Comparison of ENCODE assay signal across 9 mouse cellular contexts in the genomic region with DNA sequence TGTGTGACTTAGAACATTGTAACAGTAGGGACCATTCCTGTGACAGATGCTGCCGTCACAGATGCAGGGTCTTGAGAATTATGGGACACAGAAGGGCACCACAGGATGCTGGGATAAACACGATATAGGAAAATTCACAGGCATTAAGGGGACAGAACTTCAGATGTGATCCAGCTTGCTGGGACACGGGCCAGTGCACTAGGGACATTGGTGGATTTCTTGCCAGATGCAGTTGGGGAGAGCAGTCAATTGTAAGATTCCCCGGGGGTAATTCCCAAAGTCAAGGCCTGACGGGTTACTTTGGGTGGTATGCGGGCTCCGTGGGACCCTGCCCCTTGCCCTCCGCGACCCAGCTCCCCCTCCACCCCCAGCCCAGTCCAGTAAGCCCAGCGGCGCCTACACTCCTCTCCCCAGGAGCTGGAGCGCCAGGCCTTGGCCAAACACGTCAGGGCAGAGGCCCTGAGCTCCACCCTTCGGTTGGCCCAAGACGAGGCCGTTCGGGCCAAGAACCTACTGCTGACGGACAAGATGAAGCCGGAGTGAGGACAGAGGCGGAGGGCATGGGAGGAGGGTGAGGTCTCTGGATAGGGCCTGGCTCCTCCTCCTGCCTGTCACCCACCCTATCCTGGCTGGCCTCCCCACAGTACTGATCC. TPM values are rescaled to one million over a fixed set of nuclear protein-coding genes. Genes with fewer than 3 reads are reported as not detected.
DNase-seq lines count a peak whose midpoint lies in the region; ATAC-seq lines count a peak whose summit lies in the region.
"Had no signal": no experiment of that assay in that cellular context is flagged by ENCODE, and none has a peak within 500 bp of the region (broad histone marks: within the 10 kb centered on the region; RNA-seq: fewer than 3 reads in every experiment).

No protein-coding gene starts in this region.

- WGBS in hindbrain, embryonic 12.5 days = 70% methylated on average over 20 of the region's 20 CpGs
- WGBS in hindbrain, embryonic 14.5 days = 64% methylated on average over 19 of the region's 20 CpGs

- no peak for DNase-seq in hindbrain, embryonic 14.5 days (ENCODE audit: low spot score)
- DNase-seq in urinary bladder, adult 2 months (ENCODE audit: low spot score) = peak; percentile 34
- no peak for DNase-seq in urinary bladder, postnatal 25 days (ENCODE audit: low spot score)
- DNase-seq in heart, postnatal 4 days = peak; percentile 47
- DNase-seq in layer of hippocampus, postnatal 10 days (ENCODE audit: low spot score in 2 of 2) = no peak
- DNase-seq: thymus, postnatal 36 days had no signal

- peaks cover 33% of the 10 kb centered on the region for H3K36me3 ChIP-seq in hindbrain, embryonic 12.5 days
- H3K36me3 ChIP-seq in hindbrain, embryonic 14.5 days (replicated peaks; ENCODE audit: control insufficient read depth, insufficient read depth) = peaks cover 35% of the 10 kb centered on the region

- H3K9ac ChIP-seq in hindbrain, embryonic 12.5 days = 0 out of 2 replicates have a peak overlapping the region, but pooled peaks have one; percentile 6
- no peak overlapping the region; the same call in 1 of the 2 replicates for H3K9ac ChIP-seq in hindbrain, embryonic 14.5 days
- H3K9ac ChIP-seq: midbrain, embryonic 12.5 days had no signal

- no peak for ATAC-seq in hindbrain, embryonic 12.5 days (ENCODE audit: low FRiP score)
- ATAC-seq in hindbrain, embryonic 14.5 days (ENCODE audit: low FRiP score) = no peak
- no peak for ATAC-seq in activated CD4-positive, CD25-positive, alpha-beta regulatory T cell, adult 4 months

- H3K9me3 ChIP-seq in hindbrain, embryonic 12.5 days (replicated peaks) = no peaks in the 10 kb centered on the region
- H3K9me3 ChIP-seq in hindbrain, embryonic 14.5 days (ENCODE audit: control insufficient read depth, low read length) = no peaks in the 10 kb centered on the region
- H3K9me3 ChIP-seq: midbrain, embryonic 12.5 days had no signal

- no peak overlapping the region for H3K27ac ChIP-seq in hindbrain, embryonic 12.5 days
- H3K27ac ChIP-seq in hindbrain, embryonic 14.5 days = no peak overlapping the region
- H3K27ac ChIP-seq: midbrain, embryonic 12.5 days had no signal

- no peak overlapping the region for H3K4me3 ChIP-seq in hindbrain, embryonic 12.5 days
- no peak overlapping the region for H3K4me3 ChIP-seq in hindbrain, embryonic 14.5 days (replicated peaks; ENCODE audit: low read length)
- H3K4me3 ChIP-seq: midbrain, embryonic 12.5 days had no signal

- H3K27me3 ChIP-seq in hindbrain, embryonic 12.5 days = peaks cover 3% of the 10 kb centered on the region; the same call in 1 of the 2 replicates
- H3K27me3 ChIP-seq in hindbrain, embryonic 14.5 days (ENCODE audit: control insufficient read depth, insufficient read depth, low read length) = peaks cover 4% of the 10 kb centered on the region; the same call in 1 of the 2 replicates

- H3K4me2 ChIP-seq in hindbrain, embryonic 12.5 days (replicated peaks) = no peak overlapping the region
- H3K4me2 ChIP-seq in hindbrain, embryonic 14.5 days (replicated peaks) = no peak overlapping the region
- H3K4me2 ChIP-seq: midbrain, embryonic 12.5 days had no signal

- peaks cover 6% of the 10 kb centered on the region; the same call in 1 of the 2 replicates for H3K4me1 ChIP-seq in hindbrain, embryonic 12.5 days
- peaks cover 5% of the 10 kb centered on the region; the same call in 1 of the 2 replicates for H3K4me1 ChIP-seq in hindbrain, embryonic 14.5 days (replicated peaks; ENCODE audit: control insufficient read depth, insufficient read depth, low read length)

RNA-seq across cellular contexts. Expression of a gene that starts 14.3 kb away (rescaled TPM):
- polyA plus RNA-seq in hindbrain, embryonic 12.5 days (2016; fragmentation: Nextera tagmentation; extraction: Ambion mirVana) = not detected in 2 replicates
- polyA plus RNA-seq in hindbrain, embryonic 14.5 days (2014; fragmentation: Nextera tagmentation; extraction: Ambion mirVana) = 0.14 and 0.33 TPM in 2 replicates
- 0.03 and 0.08 TPM in 2 replicates for polyA plus RNA-seq in urinary bladder, adult 2 months (2012; rRNA removed)
- total RNA-seq in heart, postnatal 4 days (2021) = not detected
- total RNA-seq in layer of hippocampus, postnatal 10 days (2021) = under 1 TPM; 0.25 to 0.64 TPM
- polyA plus RNA-seq in activated CD4-positive, CD25-positive, alpha-beta regulatory T cell, adult 4 months (2017; shearing (Covaris generic)) = not detected

RNA-seq across cellular contexts. Expression of a gene that starts 17.3 kb away (rescaled TPM):
- 42.8 and 44.2 TPM in 2 replicates for polyA plus RNA-seq in hindbrain, embryonic 12.5 days (2016; fragmentation: Nextera tagmentation; extraction: Ambion mirVana)
- polyA plus RNA-seq in hindbrain, embryonic 14.5 days (2014; fragmentation: Nextera tagmentation; extraction: Ambion mirVana) = 53.3 and 53.8 TPM in 2 replicates
- polyA plus RNA-seq in urinary bladder, adult 2 months (2012; rRNA removed) = 26.1 and 26.8 TPM in 2 replicates
- total RNA-seq in heart, postnatal 4 days (2021) = 1 to 10 TPM; 4.4 to 5.1 TPM
- 100 to 1,000 TPM in 1 of 2 experiments, 10 to 100 TPM in 1; 99.2 to 101 TPM for total RNA-seq in layer of hippocampus, postnatal 10 days (2021)
- polyA plus RNA-seq in activated CD4-positive, CD25-positive, alpha-beta regulatory T cell, adult 4 months (2017; shearing (Covaris generic)) = under 1 TPM; 0.80 to 0.98 TPM

RNA-seq across cellular contexts. Expression of a gene that starts 28.0 kb away (rescaled TPM):
- polyA plus RNA-seq in hindbrain, embryonic 12.5 days (2016; fragmentation: Nextera tagmentation; extraction: Ambion mirVana) = 103 and 107 TPM in 2 replicates
- polyA plus RNA-seq in hindbrain, embryonic 14.5 days (2014; fragmentation: Nextera tagmentation; extraction: Ambion mirVana) = 123 and 135 TPM in 2 replicates
- polyA plus RNA-seq in urinary bladder, adult 2 months (2012; rRNA removed) = 74.2 and 77.7 TPM in 2 replicates
- 10 to 100 TPM; 96.9 to 99.4 TPM for total RNA-seq in heart, postnatal 4 days (2021)
- 100 to 1,000 TPM; 261 to 290 TPM for total RNA-seq in layer of hippocampus, postnatal 10 days (2021)
- polyA plus RNA-seq in activated CD4-positive, CD25-positive, alpha-beta regulatory T cell, adult 4 months (2017; shearing (Covaris generic)) = 1 to 10 TPM; 6.8 to 8.0 TPM

RNA-seq across cellular contexts. Expression of a gene that starts 29.1 kb away (rescaled TPM):
- polyA plus RNA-seq in hindbrain, embryonic 12.5 days (2016; fragmentation: Nextera tagmentation; extraction: Ambion mirVana) = 551 and 566 TPM in 2 replicates
- 194 and 210 TPM in 2 replicates for polyA plus RNA-seq in hindbrain, embryonic 14.5 days (2014; fragmentation: Nextera tagmentation; extraction: Ambion mirVana)
- 183 and 244 TPM in 2 replicates for polyA plus RNA-seq in urinary bladder, adult 2 months (2012; rRNA removed)
- total RNA-seq in heart, postnatal 4 days (2021) = 100 to 1,000 TPM; 306 to 324 TPM
- 100 to 1,000 TPM; 232 to 248 TPM for total RNA-seq in layer of hippocampus, postnatal 10 days (2021)
- polyA plus RNA-seq in activated CD4-positive, CD25-positive, alpha-beta regulatory T cell, adult 4 months (2017; shearing (Covaris generic)) = 100 to 1,000 TPM in 1 of 2 experiments, 10 to 100 TPM in 1; 38.0 to 103 TPM

RNA-seq across cellular contexts. Expression of a gene that starts 40.1 kb away (rescaled TPM):
- polyA plus RNA-seq in hindbrain, embryonic 12.5 days (2016; fragmentation: Nextera tagmentation; extraction: Ambion mirVana) = 62.7 and 74.3 TPM in 2 replicates
- 52.1 and 56.9 TPM in 2 replicates for polyA plus RNA-seq in hindbrain, embryonic 14.5 days (2014; fragmentation: Nextera tagmentation; extraction: Ambion mirVana)
- polyA plus RNA-seq in urinary bladder, adult 2 months (2012; rRNA removed) = 133 and 171 TPM in 2 replicates
- 10 to 100 TPM; 42.0 to 43.0 TPM for total RNA-seq in heart, postnatal 4 days (2021)
- total RNA-seq in layer of hippocampus, postnatal 10 days (2021) = 10 to 100 TPM; 38.1 to 42.5 TPM
- polyA plus RNA-seq in activated CD4-positive, CD25-positive, alpha-beta regulatory T cell, adult 4 months (2017; shearing (Covaris generic)) = 100 to 1,000 TPM in 1 of 2 experiments, 10 to 100 TPM in 1; 88.9 to 129 TPM

Comparison
In these comparisons a context has a peak if more than half of its experiments do, and no peak if none do; other contexts are left out.
1. DNase-seq: peak in urinary bladder, adult 2 months (single experiment) and heart, postnatal 4 days (single experiment); none in hindbrain, embryonic 14.5 days (single experiment), urinary bladder, postnatal 25 days (single experiment) and layer of hippocampus, postnatal 10 days (0 of 2).
2. RNA of a gene that starts 17.3 kb away (polyA plus RNA-seq): 53.3 to 53.8 TPM in hindbrain, embryonic 14.5 days, 42.8 to 44.2 TPM in hindbrain, embryonic 12.5 days and 26.1 to 26.8 TPM in urinary bladder, adult 2 months; 0.80 to 0.98 TPM in activated CD4-positive, CD25-positive, alpha-beta regulatory T cell, adult 4 months; every median in the first group is over 10 times any median in the second.